Mouse (Mus musculus): ENCODE results near the gene Ndufv3.

DNA sequence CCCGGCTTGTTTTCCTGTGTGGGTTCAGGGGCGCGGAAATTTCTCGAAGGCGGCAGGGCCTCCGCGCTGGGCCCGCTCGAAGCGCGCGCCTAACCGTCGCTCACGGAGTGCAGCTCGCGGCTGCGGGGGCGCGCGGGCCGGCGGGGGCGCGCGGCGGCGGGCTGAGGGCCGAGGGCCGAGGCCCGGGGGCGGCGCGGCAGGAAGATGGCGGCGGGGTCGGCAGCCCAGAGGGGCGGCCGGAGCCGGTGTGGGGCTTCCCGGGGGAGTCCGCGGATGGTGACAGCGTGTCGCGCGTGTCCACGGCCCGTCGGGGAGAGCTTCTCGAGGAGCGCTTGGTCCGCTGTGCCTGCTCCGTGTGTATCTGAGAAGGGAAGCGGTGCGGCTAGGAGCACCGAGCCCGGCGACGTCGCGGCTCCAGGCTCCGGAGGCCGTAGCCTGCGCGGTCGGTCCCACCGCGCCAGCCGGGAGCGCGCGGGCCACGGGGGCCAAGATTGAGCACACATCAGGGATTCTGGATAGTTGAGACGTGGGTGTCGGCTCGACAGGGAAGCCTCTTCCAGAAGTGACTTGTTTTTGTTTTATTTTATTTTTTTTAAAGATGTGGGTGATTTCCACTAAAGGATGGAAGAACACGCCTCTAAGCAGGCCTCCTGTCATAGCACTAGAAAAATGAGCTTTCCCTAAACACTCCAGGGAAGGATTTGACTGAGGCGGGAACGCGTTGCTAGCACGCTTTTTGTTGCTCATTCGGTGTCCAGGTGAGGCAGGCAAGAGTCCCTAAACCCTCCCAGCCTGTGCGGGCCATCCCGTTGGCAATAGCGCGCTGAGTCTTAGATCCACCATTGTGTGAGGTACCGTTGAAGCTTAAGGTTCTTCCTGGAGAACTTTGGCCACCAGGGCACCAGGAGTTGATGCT is 45.5 kb downstream of the Ndufv3 start:
- TF ChIP-seq CTCF (IDR thresholded peaks at IDR 0.05; ENCODE audit: borderline replicate concordance, insufficient read depth, low read length), result no peak
- 0 out of 2 replicates have a peak, but pooled peaks have one; percentile 27 for TF ChIP-seq POLR2A (IDR thresholded peaks at IDR 0.05; ENCODE audit: low read depth, low read length)
